Mouse (Mus musculus) myocyte (in vitro differentiated cells): ENCODE measurements at regions not wholly inside any gene's neighbourhood (a gene's known extent, or its start where the extent isn't known, plus 50 kb on each side); places are given as distances from the start of the nearest gene placed in this dataset.

Experiments used
- H3K27me3 ChIP-seq: one replicate; pipeline ENCODE4 v1.6.1; 2011; ENCODE audit not compliant: control insufficient read depth, insufficient read depth, insufficient read length
- H3K36me3 ChIP-seq: one replicate; pipeline ENCODE4 v1.6.1; 2011; ENCODE audit not compliant: control insufficient read depth, insufficient read depth
- H3K4me2 ChIP-seq: one replicate; pipeline ENCODE4 v1.6.1; 2011; ENCODE audit warnings: low read depth, control low read depth
- H3K4me3 ChIP-seq: one replicate; pipeline ENCODE4 v1.5.1; 2011; ENCODE audit warnings: mild to moderate bottlenecking, control low read depth, moderate library complexity
- H3K79me2 ChIP-seq: one replicate; pipeline ENCODE4 v1.6.1; 2011; ENCODE audit not compliant: control insufficient read depth, insufficient read depth
- H3ac ChIP-seq: one replicate; pipeline ENCODE4 v1.6.1; 2011; ENCODE audit not compliant: control insufficient read depth, insufficient read length
- CEBPB ChIP-seq: IDR thresholded peaks from 2 replicates; pipeline ENCODE4 v1.6.1; 2011; ENCODE audit warnings: mild to moderate bottlenecking, moderate library complexity; ENCODE audit not compliant: poor library complexity, insufficient read depth, severe bottlenecking
- E2F4 ChIP-seq: IDR thresholded peaks from one replicate; pipeline ENCODE4 v1.6.1; 2011; ENCODE audit warnings: mild to moderate bottlenecking, control low read depth, moderate library complexity; ENCODE audit not compliant: insufficient read depth
- MAX ChIP-seq: IDR thresholded peaks from one replicate; pipeline ENCODE4 v1.6.1; 2011; ENCODE audit warnings: low read depth, mild to moderate bottlenecking, control low read depth
- MYOD1 ChIP-seq, 3 experiments: IDR thresholded peaks; one replicate each; pipeline ENCODE4 v1.6.1; 2011; ENCODE audit warnings: control low read depth in 2 of 3, low read depth in 2 of 3, mild to moderate bottlenecking in 2 of 3, moderate library complexity in 1 of 3; ENCODE audit not compliant: insufficient read length in 2 of 3, control insufficient read depth in 1 of 3
- MYOG ChIP-seq, 3 experiments: IDR thresholded peaks; one replicate each; pipeline ENCODE4 v1.6.1; 2011; ENCODE audit warnings: control low read depth in 2 of 3, low read depth in 2 of 3, mild to moderate bottlenecking in 2 of 3; ENCODE audit not compliant: insufficient read length in 2 of 3, control insufficient read depth in 1 of 3, insufficient read depth in 1 of 3
- POLR2A ChIP-seq: IDR thresholded peaks from one replicate; pipeline ENCODE4 v1.6.1; 2011; ENCODE audit warnings: low read depth, mild to moderate bottlenecking, control low read depth, moderate library complexity; ENCODE audit not compliant: insufficient read length
- POLR2AphosphoS2 ChIP-seq: IDR thresholded peaks from one replicate; pipeline ENCODE4 v1.6.1; 2011; ENCODE audit warnings: low read depth, control low read depth; ENCODE audit not compliant: insufficient read length
- REST ChIP-seq: IDR thresholded peaks from one replicate; pipeline ENCODE4 v1.6.1; 2011; ENCODE audit warnings: mild to moderate bottlenecking, control low read depth, moderate library complexity; ENCODE audit not compliant: insufficient read depth, insufficient read length
- SRF ChIP-seq: IDR thresholded peaks from one replicate; pipeline ENCODE4 v1.6.1; 2011; ENCODE audit warnings: low read depth; ENCODE audit not compliant: control insufficient read depth, insufficient read length
- TCF12 ChIP-seq: IDR thresholded peaks from one replicate; pipeline ENCODE4 v1.6.1; 2011; ENCODE audit warnings: mild to moderate bottlenecking, control low read depth; ENCODE audit not compliant: poor library complexity, insufficient read depth, severe bottlenecking
- TCF3 ChIP-seq: IDR thresholded peaks from one replicate; pipeline ENCODE4 v1.6.1; 2011; ENCODE audit warnings: low read depth, control low read depth; ENCODE audit not compliant: insufficient read length
- USF1 ChIP-seq: IDR thresholded peaks from one replicate; pipeline ENCODE4 v1.6.1; 2011; ENCODE audit warnings: low read depth, mild to moderate bottlenecking, control low read depth, moderate library complexity

GRCm38 (mm10) chr17:50376708-50377107 is 83.3 kb upstream of the Dazl start:
- Histone ChIP-seq H3K4me3 (no peak overlapping the region), H3K79me2 (no peaks in the 10 kb centered on the region), H3K36me3 (no peaks in the 10 kb centered on the region), H3K4me2 (no peak overlapping the region), H3K27me3 (no peaks in the 10 kb centered on the region), H3ac (no peak overlapping the region)
- TF ChIP-seq TCF3 (no peak), POLR2AphosphoS2 (no peak), E2F4 (no peak), REST (no peak), SRF (no peak), MYOD1 (IDR thresholded peaks at IDR 0.05; ENCODE audit: control insufficient read depth in 1 of 3, insufficient read length in 2 of 3, low read depth in 2 of 3) (no peak), MAX (no peak), MYOG (IDR thresholded peaks at IDR 0.05; ENCODE audit: control insufficient read depth in 1 of 3, insufficient read depth in 1 of 3, insufficient read length in 2 of 3, low read depth in 2 of 3) (no peak), POLR2A (no peak)

- no peak overlapping the region for H3K4me3 ChIP-seq
- no peaks in the 10 kb centered on the region for H3K79me2 ChIP-seq
- H3K27me3 ChIP-seq: no peaks in the 10 kb centered on the region
- H3ac ChIP-seq: no peak overlapping the region
- no peak overlapping the region for H3K4me2 ChIP-seq
- no peak for TF ChIP-seq MYOD1 (IDR thresholded peaks at IDR 0.05; ENCODE audit: control insufficient read depth in 1 of 3, insufficient read length in 2 of 3, low read depth in 2 of 3)
- TF ChIP-seq POLR2AphosphoS2: no peak
- TF ChIP-seq TCF3: no peak
- TF ChIP-seq REST: no peak
- no peak for TF ChIP-seq USF1
- TF ChIP-seq SRF: no peak
- TF ChIP-seq TCF12: no peak
- TF ChIP-seq CEBPB: no peak
- no peak for TF ChIP-seq MYOG (IDR thresholded peaks at IDR 0.05; ENCODE audit: control insufficient read depth in 1 of 3, insufficient read depth in 1 of 3, insufficient read length in 2 of 3, low read depth in 2 of 3)
- TF ChIP-seq E2F4: no peak
- TF ChIP-seq POLR2A: no peak
- no peak for TF ChIP-seq MAX
- no peaks in the 10 kb centered on the region for H3K36me3 ChIP-seq
Observed at GRCm38 (mm10) chr17:50378141-50378727, 84.8 kb upstream of the Dazl start.

GRCm38 (mm10) chr17:50388715-50389710 is 95.6 kb upstream of the Dazl start:
- no peak overlapping the region for H3K4me3 ChIP-seq
- no peak overlapping the region for H3K4me2 ChIP-seq
- H3K36me3 ChIP-seq: no peaks in the 10 kb centered on the region
- TF ChIP-seq TCF12 (no peak), POLR2A (no peak), MYOG (IDR thresholded peaks at IDR 0.05; ENCODE audit: control insufficient read depth in 1 of 3, insufficient read depth in 1 of 3, insufficient read length in 2 of 3, low read depth in 2 of 3) (no peak), CEBPB (no peak), E2F4 (no peak), REST (no peak), TCF3 (no peak), SRF (no peak), MAX (no peak), POLR2AphosphoS2 (no peak), MYOD1 (IDR thresholded peaks at IDR 0.05; ENCODE audit: control insufficient read depth in 1 of 3, insufficient read length in 2 of 3, low read depth in 2 of 3) (no peak)
- H3ac ChIP-seq: no peak overlapping the region
- no peaks in the 10 kb centered on the region for H3K79me2 ChIP-seq
- no peaks in the 10 kb centered on the region for H3K27me3 ChIP-seq

GRCm38 (mm10) chr17:50390151-50390550 is 96.7 kb upstream of the Dazl start:
- no peaks in the 10 kb centered on the region for H3K36me3 ChIP-seq
- no peaks in the 10 kb centered on the region for H3K27me3 ChIP-seq
- TF ChIP-seq CEBPB (no peak), USF1 (no peak), E2F4 (no peak), MYOG (IDR thresholded peaks at IDR 0.05; ENCODE audit: control insufficient read depth in 1 of 3, insufficient read depth in 1 of 3, insufficient read length in 2 of 3, low read depth in 2 of 3) (no peak), TCF3 (no peak), POLR2AphosphoS2 (no peak)
- no peak overlapping the region for H3K4me3 ChIP-seq
- H3ac ChIP-seq: no peak overlapping the region
- H3K4me2 ChIP-seq: no peak overlapping the region
- H3K79me2 ChIP-seq: no peaks in the 10 kb centered on the region
